Mouse (Mus musculus) c-Kit-negative CD71-positive TER-119-positive erythroid progenitor cells, embryonic 14.5 days (primary cell): Measurements from ENCODE around the gene Dlgap1.

Source experiments
- DNase-seq: peaks from one replicate; pipeline ENCODE4 v3.0.0-alpha.2; 2013; ENCODE audit warnings: low read depth, low spot score

Dlgap1 gene

DNA sequence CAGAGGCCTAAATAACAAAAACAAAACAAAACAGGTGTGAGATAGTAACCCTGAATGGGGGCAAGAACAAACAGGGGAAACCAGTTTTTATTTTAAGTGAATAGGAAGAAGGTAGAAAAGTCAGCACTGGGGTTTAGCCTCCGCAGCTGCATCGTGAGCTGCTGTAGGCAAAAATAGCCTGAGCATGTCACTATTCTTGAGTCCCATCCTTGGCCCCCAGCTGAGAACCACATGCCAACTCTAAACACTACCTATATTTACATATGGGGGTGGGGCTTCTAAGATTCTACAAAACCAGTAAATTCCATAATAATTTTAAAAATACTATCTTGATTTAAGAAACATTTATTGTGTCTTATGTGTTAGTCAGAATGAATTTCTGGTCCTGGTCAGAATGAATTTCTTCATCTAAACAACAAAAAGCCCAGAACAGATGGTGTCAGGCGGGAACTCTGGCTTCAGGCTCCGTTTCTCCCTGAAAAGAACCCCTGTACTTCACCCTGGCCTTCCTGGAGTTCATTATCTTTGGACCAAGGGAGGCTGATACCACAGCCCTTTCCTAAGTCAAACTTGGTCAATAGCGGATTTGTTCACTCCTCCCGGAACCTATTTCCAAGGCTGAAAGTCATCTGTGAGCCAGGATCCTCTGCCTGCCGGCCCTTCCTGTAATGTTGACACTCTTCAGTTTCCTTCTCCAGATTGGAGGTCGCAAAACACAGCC lies 494.1 kb downstream of the Dlgap1 start:
- DNase-seq, result no peak

DNA sequence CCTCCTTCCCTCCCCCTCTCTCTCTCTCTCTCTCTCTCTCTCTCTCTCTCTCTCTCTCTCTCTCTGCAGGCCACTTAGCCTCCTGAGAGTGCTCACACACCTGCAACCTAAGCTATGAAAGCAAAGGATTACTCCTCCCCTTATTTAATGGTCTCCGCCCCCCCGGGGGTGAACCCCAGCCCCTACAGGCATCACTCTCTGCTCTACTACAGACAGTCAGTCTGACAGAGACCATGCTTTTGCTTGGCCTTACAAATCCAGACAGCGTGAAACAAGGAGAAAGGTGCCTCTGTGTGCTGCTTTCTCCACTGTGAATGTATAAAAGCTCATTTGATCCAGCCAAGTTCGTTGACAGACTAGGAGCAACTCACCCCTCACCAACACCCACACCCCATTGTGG lies 497.5 kb downstream of the Dlgap1 start:
- no peak for DNase-seq

DNA sequence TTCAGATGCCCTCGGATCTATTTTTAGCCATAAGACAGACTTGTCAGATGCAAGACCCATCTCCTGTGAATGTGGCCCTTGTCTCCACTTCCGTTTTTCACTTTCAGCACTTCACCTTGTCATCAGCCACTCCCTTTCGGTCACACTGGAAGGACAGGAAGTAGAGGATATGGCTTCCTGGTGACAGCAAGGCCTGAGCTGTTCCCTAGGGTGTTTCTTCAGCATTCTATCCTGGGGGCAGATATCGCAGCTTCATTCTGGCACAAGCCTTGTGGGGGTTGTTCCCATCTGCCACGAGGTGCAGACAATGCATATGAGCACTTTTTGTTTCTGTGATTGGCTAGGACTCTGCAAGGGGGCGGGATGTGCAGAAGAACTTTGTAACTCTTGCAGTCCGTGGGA lies 502.1 kb downstream of the Dlgap1 start:
- no peak for DNase-seq

DNA sequence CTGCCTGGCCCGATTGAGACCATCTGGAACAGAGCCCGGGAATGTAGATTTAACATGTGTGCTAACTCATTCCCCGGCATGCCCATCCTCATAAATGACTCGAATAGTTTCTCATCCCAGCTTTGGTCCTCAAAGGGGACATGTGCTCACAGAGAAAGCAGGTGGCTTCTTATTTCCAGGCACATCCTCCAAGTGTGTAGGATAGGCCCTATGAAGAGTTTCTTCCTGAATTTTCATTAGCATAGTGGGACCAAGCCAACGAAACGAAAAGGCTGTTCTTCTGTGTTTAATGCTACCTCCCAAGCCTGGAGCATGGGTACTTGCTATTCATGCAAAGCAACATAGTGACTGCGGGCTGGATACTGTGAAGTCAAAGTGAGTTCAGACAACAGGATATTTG lies 503.3 kb downstream of the Dlgap1 start:
- DNase-seq, result no peak

DNA sequence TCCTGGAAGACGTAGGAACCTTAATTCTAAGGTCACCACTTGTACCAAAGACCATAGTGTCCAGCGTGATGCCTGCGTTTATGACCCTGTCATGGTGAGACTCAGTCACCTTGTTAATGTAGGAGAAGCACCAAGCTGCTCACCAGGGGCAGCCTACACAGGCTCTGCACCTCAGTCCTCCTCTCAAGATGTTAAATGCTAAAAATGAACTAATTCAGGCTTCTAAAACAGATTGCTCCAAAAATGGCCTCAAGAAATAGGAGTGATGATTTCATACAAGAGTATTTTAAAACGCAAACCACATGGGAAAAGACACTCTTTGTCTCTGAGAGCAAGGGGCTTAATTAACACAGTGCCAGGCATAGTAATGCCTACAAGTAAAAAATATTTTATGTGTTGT lies 505.0 kb downstream of the Dlgap1 start:
- no peak for DNase-seq

DNA sequence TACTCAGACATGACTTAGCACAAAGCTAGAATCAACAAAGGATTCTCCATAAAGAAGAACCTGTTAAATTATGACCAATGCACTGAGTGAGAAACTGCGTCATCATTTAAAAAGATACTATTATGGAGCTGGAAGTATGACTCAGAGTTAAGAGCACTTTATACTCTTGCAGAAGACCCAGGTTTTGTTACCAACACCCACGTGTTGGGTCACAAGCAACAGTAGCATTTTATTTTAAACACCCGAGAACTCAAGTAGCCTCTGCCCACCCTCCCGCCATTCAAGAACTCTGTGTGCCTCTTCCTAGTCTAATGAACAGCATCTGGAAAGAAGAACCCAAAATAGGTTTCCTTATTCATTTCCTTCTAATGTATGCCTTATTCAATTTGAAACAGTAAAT lies 514.8 kb downstream of the Dlgap1 start:
- no peak for DNase-seq

DNA sequence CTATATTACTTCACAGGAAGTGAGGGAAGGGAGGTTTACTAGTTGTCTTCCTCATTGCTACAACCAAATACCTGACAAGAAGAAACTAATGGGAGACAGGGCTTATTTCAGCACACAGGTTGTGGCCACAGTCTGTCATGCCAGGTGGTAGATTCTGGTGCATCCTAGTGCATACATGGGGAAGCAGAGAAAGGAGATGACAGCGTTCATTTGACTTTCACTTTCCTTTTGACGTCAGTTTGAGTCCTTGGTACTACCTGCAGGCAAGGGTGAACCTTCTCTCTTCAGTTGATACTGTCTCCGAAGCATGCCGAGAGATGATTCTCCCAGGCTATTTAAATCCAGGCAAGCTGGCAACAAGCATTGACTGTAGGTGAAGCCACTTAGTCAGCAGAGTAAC lies 516.8 kb downstream of the Dlgap1 start:
- no peak for DNase-seq

DNA sequence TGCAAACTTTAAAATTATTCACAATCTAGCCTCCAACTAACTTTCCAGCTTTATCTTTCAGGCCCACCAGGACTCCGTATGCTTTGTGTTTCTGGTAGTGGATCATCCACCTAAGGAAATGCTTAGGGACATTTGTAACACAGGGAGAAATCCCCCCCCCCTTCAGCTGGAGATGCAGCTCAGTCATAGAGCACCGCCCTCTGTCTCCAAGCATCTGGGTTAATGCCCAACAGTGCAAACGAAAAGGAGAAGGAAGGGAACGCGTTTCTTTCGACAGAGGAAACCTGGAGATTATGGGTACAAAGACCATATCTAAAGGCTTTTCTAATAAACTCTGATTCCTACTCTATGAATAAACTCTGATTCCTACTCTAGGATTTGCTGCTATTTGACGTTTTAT lies 517.4 kb downstream of the Dlgap1 start:
- no peak for DNase-seq

DNA sequence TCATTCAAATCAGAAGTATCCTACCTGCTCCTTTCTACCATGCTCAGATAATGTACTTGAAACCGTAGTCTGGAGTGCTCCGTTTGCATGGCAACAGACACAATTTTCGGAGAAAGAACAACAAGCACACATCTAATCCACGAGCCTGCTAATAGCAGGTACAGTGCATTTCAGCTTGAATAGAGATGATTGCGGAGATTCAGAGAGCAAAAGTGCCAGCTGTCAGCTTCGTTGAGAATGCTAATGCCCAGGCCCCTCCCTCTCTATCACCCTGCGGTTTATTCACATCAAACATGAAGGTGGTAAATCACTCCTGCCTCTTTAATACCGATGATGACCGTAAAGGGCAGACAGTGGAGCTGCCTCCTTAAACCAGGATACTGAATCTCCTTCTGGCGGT lies 518.0 kb downstream of the Dlgap1 start:
- DNase-seq, result no peak

DNA sequence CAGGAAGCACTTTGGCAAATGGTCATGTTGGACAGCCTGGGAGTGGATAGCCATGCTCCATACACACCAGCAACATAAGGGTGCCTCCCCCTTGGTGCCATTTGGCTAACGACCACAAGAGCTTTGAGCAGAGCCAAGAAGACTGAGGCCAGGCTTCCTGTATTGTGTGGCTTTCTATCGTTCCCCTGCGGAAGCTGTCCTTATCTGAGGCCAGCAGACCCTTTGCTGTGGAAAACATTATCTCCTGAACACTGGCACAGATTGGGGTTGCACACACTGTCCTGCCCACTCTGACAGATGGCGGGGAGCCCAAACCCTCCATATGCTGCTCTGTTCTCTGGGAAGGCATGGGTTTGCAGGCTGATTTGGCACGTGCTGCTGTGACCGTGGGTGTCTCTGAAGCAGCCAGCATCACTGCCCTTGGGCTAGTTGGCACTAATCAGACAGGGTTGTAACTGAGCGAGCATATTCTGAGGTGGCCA lies 520.0 kb downstream of the Dlgap1 start:
- DNase-seq, result no peak

DNA sequence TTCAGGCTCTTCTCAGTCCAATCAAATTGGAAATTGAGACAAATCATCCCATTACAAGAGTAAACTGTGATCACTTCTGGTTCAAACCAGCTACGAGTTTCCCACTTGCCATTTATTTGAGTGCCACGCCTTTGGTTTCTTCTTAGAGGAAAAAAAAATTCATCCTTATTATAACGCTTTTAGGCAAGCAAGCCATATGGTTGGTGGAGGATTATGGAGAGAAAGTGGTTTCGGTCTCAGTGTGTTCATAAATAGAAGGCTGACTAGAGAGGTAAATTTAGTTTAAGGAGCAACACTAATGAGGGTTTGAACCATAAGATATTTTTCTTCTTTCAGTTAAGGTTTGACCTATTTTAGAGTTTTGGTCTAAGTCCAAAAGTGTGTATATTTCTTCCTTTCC lies 522.7 kb downstream of the Dlgap1 start:
- DNase-seq, result no peak

DNA sequence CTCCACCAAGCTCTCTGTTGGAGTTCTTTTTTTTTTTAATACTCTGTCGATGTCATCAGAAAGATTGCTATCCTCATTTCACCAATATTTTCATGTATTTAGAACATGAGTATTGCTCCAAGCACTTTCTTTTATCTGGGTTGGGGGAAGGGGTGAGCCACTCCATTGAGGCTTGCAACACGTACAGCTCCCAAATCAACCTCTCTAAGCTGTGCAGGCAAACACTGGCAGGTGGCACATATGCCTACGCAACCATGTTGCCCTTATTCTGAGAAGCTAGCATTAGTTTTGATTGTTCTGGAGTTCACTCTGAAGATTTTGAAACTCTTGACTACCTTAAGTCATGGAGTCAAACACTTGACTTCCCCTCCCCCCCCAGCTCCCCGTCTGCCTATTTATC lies 525.5 kb downstream of the Dlgap1 start:
- no peak for DNase-seq

DNA sequence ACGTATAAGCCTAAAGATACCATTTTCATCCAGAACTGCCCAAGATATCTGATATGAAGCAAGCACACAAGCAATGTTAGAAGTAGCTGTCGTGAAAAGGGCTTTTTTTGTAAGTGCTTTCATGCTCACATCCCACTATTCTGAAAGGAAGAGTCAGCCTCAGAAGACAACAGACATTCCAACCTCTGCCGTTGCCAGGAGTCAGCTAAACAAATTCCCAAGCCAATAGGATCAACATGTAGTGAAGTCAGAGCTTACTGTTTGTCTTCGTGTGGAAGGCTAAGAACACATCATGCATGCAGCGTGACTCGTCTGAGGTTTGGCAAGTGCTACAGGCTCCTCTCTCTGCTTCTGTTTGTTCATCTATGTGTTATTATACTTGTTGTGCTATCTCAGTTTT lies 529.4 kb downstream of the Dlgap1 start:
- DNase-seq, result no peak

DNA sequence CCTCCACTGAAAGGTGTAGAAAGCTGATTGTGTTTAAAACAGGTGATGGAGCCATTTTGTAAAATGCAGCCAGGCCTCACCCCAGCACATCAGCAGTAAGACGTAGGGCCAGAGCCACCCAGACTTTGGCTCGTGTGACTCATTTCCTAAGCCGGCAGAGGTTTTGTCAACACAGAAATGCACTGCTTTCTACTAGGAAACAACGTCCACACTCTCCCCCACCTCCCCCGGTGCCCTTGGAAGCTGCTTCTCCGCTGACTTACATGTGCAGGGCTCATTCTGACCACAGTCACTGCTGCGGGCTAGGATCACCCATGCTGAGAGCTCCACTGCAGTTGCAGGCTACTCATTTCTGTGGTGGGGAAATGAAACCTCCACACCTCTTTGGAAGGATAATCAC lies 533.1 kb downstream of the Dlgap1 start:
- DNase-seq, result no peak

DNA sequence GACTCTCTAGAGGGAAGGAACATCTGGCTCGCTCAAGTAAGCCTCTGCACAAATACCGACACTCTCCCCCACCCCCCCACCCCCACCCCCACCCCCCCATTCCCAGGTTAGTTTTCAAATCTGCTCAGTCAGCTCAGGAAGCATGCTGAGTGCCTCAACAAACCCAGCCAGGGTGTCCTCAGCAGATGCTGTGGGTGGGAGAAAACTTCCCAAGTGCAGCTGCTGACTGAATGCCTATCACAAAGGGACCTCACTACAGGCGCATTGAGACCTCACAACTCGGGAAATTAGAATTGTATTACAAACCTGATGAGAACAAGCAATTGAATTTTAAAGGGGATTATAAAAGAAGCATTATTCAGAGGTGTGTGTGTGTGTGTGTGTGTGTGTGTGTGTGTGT lies 538.9 kb downstream of the Dlgap1 start:
- DNase-seq, result no peak

DNA sequence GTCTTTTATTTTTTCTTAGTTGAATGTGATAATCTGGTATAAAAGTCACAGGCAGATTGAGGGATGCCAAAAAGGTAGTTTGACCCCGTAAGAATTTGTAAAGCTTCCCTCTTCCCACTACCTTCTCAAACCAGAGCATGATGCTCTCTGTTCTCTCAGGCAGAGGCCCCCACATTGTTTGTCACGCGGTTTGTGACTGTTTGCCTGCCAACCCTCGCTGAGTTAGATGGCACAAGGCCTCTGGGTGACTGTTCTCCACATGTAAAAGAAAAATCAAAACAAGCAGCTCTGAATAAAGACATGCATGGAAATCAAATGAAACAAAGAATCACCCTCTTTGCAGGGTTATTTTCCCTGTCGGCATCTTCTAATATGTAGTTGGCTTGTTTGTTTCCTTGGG lies 541.6 kb downstream of the Dlgap1 start:
- no peak for DNase-seq

DNA sequence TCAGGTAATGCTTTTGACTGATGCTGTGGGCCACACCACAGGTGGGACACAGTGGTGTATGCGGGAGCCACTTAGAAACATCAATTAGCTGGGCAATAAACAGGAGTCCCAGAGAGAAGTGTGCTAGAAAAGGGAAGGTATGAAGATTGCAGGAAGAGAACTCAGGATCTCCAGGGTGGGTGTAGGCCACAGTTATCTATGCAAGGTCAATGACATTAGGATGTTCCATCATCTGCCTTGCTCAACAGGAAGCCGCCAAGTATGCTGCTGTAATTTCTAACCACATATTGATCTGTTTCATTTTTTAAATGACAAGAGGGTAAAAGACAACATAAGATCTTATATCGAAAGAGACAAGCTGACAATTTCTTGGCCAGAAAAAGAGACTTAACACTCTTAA lies 542.5 kb downstream of the Dlgap1 start:
- DNase-seq, result no peak

DNA sequence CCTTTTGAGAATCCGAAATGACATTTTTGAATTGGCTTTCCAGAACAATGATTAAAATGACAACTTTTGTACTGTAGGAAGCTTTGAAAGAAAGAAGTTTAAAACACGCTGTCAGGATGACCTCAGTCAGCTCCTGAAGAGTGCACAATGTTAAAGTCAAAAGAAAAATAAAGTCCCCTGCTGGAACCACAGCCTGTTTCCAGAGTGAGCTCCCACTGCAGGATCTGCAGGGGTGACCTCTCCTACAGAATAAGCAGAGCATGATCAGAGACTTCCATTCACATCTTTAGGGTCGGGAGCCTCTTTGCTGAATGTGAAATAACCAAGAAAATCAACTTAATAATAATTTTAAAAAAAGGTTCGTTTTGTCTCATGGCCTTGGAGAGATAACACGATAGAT lies 544.9 kb downstream of the Dlgap1 start:
- no peak for DNase-seq

DNA sequence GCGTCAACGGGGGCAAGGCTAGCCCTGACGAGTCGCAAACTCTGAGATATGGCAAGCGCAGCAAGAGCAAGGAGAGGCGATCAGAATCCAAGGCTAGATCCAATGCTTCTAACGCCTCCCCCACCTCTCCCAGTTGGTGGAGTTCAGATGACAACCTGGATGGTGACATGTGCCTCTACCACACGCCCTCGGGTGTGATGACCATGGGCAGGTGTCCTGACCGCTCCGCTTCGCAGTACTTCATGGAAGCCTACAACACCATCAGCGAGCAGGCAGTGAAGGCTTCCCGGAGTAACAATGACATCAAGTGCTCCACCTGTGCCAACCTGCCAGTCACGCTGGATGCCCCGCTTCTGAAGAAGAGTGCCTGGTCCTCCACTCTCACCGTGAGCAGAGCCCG lies 547.6 kb downstream of the Dlgap1 start:
- DNase-seq, result no peak

DNA sequence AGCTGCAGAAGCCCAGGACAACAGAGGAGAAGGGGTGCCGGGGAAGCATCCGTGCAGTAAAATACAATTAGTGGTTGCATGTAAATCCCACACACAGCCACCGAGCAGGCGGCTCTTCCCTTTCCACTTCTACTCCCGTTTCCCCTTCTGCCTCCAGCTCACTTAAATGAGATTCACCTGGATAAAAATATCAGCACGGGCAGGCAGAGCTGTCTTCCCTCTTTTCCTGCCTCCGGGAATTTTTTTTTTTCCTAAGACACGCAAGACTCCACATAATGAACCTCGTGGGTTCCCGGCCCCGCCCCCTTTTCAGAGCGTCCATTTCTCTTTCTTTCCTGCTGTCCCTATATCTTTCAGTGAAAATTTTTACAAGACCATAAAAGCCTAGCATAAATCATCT lies 548.5 kb downstream of the Dlgap1 start:
- DNase-seq, result no peak

DNA sequence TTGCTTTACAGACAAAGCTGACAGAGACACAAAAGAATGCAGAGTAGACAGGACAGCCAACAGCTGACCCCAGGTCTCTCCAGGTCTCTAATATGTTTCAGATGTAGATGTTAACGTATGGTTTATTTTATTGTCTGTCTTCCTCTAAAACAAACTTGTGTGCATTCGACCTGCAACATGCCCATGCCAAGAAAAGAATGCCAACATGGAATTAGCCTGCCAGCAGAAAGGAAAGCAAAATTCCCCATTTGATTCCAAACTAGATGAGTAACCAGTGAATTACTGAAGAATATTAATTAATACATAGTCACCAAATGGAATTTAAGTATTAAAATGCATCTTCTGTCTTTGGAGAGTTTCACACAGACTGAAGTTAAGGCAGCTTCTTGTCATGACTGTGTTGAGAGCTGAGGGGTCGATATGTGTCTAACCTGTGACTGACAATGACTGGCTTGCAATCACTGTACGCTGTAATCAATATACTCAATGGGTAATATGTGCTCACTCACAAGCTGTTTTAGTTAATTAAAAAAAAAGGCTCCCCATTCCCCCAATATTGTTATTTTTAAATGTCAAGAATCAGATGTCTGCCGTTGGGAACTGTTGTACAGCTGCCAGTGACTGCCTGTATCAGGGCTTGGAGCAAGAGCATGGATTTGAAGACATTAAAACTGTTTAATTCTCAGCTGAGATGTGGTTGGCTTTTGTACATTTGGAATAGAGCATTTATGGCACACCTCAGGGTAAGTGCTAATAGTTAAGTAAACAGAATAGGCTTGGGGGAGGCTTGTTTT lies 552.4 kb downstream of the Dlgap1 start:
- no peak for DNase-seq

DNA sequence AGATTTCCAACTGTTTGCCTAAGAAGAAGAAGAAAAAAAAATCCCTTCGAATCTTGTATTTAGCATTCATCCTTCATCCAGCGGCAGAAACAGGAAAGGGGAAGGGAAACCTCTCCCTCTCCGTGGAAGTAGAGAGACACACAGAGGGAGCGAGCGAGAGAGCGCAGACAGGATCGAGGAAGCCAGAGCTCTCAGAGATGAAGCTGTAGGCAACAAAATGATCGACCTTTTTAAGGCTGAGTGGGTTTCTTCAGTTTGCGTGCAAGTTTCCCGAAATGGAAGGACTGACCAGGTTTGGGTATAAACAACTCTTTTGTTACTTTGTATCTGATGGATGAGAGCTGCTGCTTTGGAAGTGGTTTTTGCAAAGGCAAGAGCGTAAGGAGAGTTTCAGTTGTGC lies 553.1 kb downstream of the Dlgap1 start:
- DNase-seq, result no peak

DNA sequence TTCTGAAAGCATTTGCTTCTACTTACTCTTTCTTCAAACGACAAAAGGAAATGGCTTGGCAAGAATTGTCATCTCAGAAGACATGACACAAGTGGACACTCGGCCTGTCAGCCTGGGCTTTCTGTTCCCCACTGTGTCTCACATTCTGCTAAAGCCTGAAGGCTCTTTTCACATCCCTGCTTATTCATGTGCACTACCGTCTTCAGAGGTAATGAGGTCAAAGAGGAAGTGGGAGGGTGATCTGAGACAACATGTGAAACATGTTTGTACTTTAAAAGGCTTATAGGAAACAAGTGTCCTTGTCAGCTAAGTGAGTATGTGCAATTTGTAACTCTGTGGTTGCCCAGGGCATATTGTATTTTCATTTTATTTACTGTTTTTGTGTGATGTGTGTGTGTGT lies 557.1 kb downstream of the Dlgap1 start:
- DNase-seq, result no peak
